Mouse (Mus musculus): ENCODE data around the gene Lman2l.

GRCm38 (mm10) chr1:36475480-36476110, 30.5 kb upstream of the Lman2l start:
- TF ChIP-seq CTCF (IDR thresholded peaks at IDR 0.05; ENCODE audit: low read depth) (no peak), EP300 (IDR thresholded peaks at IDR 0.05; ENCODE audit: low read depth) (no peak)

All from heart, postnatal 0 days (tissue).